Mouse (Mus musculus): ENCODE data around the gene Ccdc92. TPM values are rescaled to one million over a fixed set of nuclear protein-coding genes. Genes with fewer than 3 reads are reported as not detected.

Gene Ccdc92
- polyA plus RNA-seq (2017; shearing (Covaris generic)), result 1 to 10 TPM; 3.1 to 3.7 TPM

DNA sequence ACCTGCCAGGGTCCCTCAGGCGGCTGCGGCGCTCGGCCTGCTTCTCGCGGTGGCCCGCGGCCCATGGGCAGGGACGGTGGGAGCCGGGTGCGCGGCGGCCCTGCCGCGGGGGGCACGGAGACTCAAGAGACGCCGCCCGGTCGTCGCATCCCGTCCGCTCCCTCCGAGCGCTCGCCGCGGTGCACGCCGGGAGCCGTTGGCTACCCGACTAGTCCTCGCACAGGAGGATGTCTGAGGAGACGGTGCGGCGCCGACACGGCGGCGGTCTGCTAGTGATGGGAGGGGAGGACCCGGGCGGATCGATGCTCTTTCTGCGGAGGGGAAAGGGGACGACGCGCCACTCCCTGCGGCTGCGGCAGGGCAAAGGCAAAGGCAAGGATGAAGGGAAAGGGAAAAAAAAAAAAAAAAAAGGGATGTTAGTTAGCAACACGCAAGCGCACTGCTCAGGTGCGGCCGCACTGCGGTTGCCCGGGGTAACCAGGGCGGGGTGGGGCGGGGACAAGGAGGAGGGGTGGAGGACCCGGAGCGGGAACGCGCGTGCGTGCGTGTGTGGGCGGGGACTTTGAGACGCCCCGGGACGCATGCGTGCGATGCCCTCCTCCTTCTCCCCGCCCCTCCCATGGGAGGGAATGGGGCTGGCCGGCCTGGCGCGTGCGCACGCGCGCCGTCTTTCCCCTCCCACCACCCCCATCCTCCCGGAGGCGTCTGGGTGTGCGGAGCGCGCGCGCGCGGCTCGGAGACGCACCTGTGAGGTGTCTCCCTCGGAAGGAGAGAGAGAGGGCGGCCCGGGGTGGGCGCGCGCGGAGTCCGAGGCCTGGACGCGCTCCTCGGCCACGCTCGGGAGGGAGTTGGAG lies at the start of gene Ccdc92, which contains the start of gene Zfp664:
Gene Ccdc92 (minus strand): TSS at position 412 of the 854 bp plus-strand sequence.
Gene Zfp664 (plus strand): TSS at position 679 of the 854 bp plus-strand sequence.
- ATAC-seq, result peak; percentile 74

DNA sequence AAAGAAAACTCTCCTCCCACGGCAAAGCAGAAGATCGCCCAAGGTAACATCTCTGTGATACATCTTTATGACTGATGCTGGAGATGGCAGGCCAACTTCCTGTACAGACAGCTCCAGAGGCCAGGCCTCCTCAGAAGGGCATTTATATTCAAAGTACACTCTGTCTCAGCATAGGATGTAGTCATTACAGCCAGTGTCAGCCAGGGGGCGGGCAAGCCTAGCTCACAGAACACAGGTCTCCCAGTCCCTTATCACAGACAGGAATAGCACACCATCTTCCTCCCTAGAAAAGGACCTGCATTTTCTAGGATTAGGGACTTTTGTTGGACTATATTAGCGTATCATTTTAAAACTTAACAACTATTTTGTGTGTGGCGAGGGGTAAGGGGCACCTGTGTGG lies 46.6 kb upstream of the Ccdc92 start:
- ATAC-seq, result peak; percentile 69

DNA sequence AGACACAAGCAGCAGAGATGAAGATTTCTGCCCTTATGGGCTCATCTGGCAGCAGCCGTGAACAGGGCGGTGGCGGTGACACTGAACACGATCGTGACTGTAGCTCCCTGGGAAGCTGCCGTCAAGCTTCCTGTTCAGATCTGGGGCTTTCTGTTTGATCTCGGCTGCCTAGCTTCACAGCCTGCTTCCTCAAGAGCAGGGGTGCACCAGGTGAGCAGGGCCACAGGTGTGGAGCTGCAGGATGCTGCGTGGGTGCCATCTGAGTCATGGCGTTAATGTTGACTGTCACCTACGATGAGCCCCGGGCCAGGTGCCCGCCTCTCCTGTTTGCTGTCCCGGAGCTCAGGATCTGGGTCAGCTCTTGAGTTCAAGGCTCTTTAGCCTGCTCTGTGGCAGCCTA lies 44.7 kb upstream of the Ccdc92 start:
- ATAC-seq, result peak; percentile 93

DNA sequence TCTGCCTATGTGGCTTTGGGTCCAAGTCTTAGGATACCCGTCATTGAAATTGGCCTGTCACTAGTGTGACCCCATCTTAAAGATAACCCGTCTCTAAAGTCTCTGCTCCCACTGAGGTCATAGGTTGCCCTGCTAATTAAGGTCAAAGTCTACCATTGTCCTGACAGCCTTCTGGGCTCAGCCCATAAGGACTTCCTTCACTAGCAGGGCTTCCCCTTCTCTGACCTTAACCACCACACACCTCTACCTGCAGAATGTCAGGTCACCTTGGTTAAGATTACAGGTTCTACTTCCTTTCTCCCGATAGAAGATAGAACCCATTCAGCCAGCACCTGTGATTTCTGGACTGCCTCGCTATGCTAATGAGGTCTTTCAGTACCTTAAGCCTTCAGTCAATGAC lies 41.6 kb upstream of the Ccdc92 start:
- ATAC-seq, result no peak

DNA sequence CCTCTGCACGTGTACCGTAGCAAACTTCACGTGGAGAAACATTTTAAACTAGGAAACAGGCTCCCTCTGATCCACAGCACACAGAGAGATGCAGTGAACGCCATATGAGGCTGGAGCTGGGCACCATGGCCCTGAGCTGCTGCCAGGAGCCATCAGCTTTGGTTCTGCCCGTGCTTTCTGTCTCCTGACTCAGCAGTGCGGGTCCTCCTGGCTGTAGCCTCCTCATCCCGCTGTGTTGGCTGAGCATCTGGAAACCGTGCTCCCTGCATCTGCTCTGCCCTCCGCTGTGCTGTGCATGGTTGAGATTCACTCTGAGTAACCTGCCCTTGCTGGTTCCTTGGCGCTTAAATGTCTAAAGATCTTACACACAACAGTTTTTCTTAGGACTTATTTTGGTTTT lies 40.0 kb upstream of the Ccdc92 start:
- no peak for ATAC-seq

DNA sequence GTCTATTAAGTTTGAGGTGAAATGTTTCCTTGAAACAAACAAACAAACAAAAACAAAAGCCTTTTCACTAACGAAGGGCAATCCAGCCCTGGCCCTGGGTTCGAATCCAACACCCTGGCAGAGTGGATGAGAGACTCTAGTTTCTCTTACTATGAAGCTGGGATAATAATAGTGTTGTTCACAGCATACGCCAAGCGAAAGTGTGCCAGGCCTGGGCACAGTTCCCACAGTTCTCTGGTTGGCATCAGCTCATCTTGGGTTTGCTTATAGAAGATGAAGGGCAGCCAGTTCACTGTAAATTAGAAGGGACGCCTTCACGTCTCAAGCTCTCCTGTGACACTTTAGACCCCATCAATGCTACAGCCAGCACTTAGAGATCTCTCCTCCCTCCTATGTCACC lies 39.5 kb upstream of the Ccdc92 start:
- no peak for ATAC-seq

DNA sequence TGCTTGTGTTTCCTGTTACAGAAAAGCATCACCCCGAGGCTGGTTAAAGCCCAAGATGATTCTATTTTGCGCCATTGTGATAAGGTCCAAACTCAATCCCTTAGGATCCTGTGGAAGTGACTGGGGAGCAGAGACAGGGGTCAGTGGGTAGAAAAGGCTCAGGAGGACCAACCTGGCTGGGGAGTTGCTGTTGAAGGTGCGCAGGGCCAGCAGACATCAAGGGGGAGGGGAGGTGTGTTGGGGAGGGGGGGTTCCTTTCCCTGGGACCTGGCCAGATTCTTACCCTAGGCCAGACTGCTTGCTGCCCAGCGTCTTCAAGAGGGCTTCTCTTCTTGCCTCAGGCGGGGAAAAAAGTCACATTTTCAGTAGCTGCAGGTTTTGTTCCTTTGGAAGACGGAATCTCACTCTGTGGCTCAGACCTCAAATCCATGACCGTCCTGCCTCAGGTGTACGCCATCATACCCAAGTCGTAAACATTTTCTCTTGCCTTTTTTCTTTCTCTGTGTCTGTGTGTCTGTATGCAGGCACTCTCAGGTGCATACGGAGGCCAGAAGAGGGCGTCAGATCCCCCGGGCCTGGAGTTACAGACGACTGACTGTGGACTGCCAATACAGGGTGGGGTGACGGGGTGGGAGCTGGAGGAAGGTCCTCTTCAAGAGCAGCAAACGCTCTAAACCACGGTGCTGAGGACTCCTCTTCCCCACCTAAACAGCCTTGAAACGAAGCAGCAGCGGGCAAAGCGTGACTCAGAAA lies 38.7 kb upstream of the Ccdc92 start:
- ATAC-seq, result no peak

DNA sequence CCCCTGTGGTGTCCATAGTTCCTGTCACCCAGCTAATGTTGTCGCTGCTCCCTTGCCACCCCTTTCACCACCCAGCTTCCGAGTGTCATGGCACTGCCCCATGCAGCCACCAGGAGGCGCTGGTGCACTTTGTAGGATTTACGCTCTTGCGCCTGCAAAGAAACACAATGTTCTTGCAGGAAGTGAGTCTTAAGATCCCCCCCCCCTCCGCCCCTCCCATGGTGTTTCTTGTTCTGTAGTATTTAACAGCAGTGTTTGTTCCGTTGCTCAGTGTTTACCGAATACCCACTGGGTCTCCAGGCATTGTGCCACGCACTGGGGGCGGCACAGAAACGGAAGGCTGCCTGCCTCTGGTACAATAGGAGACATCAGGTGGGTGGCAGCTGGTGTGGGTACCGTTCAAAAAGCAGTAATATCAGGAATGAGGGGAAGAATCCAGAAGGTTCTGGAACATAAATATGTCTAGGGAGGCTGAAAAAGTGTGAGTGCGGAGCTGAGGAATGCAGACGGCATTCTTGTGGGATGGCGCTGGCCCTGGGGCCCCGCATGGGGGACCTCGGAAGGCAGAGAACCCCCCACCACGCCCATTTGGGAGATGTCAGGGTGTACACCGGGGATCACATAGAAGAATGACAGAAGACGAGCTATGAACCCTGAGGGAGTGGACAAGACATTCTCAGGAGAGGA lies 37.9 kb upstream of the Ccdc92 start:
- peak; percentile 97 for ATAC-seq

DNA sequence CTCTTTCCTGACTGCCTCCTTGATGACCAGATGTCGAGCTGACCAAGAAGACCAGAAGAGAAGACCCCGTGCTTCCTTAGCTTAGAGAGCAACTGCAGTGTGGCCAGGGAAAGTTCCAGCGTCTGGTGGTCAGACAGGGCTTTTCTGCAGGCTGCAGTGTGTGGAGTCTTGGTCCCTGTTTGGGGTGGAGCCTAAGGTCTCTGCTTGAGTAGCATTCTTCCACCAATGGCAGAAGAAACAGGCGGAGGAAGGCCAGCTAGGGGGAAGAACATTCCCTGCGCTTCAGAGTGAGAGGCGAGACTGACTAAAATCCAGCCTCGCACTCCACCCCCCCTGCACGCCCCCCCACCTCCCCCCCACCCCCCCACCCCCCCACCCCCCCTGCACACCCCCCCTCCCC lies 33.9 kb upstream of the Ccdc92 start:
- ATAC-seq, result no peak

DNA sequence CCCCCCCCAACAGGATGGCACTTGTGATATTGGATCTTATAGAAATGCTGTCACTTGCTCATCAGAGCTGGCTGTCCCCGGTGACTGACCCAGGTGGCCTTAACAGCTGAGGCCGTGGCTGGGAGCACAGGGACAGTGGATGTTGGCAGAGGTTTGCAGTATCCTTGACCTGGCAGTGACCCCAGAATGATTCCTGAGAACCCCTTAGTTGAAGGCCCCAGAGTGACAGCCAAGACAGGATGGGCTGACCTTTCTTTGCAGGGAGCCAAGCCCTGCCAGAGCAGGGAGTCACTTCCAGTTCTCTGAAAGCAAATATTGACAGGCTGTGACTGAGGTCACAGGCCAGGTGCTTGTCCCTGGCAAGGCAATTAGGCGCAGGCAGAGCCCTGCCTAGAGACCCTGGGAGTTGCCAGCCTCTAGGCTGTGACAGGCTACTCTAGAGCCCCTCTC lies 29.7 kb upstream of the Ccdc92 start:
- no peak for ATAC-seq

DNA sequence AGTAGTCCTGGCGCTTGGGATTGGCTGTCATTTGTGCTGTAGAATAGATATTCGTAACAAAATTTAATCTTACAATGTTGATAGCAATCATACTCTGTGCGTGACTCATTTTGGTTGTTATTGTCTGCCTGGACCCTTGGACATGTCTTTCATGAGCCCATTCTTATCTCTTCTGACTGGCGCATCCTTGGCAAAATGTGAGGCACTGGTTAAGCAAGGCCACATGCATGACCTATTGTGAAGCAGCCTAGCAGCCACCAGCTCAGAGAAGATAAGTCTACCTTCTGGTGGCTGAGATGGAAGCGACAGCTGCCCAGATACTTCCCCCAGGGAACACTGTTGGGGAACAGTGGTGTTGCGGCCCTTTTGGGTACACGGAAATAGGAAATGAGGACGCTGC lies 26.4 kb upstream of the Ccdc92 start:
- ATAC-seq, result no peak

DNA sequence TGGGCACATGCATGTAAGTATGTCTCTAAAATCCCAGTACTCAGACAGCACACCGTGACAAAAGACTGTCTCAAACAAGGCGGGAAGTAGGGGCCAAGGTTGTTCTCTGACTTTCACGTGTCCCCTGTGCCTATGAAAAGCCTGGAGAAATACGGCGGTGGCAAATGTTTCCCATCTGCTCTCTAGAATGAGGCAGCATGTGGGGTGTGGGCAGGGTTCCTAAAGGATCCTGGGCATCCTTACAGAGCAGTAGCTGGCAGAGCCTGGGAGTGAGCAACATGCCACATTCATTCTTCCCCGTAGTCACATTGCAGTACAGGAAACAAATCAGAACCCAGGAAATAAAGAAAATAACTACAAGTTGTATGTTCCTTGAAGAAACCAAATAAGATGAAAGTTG lies 21.7 kb upstream of the Ccdc92 start:
- no peak for ATAC-seq

DNA sequence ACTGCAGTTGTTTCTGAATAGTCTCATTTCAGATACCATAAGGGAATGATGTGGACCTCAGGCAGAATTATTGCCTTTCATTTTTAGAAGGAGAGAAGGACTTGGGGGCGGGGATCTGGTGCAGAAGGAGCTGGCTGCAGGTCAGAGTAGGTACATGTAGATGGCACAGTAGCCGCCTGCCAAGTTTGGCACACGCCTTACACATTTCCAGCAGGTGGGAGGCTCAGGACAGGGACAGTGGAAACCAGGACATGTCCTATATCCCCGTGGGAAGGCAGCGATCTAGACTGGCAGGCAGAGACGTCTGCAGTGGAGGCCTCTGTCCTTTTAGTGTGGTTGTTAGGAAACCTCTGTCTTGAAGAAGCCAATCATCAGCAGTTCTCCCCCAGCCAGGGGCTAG lies 17.6 kb upstream of the Ccdc92 start:
- ATAC-seq, result no peak

DNA sequence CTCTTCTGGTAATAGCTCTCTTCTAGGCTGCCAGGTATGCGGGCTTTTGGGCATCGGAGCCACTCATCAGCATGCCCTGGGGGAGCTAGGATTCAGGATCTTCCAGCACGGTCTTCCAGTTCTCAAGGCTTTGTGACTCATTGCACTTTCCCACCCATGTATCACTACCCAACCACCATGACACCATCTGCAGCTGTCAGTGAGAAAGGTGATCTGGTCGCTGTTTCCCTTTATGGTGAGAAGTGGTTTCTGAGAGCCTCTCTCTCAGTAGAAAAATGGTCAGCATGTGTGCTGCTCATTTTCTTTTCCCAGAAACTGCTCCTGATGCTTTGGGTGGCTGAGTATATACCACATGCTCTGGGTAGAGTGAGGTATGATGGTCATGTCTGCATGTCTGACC lies 17.0 kb upstream of the Ccdc92 start:
- ATAC-seq, result no peak

DNA sequence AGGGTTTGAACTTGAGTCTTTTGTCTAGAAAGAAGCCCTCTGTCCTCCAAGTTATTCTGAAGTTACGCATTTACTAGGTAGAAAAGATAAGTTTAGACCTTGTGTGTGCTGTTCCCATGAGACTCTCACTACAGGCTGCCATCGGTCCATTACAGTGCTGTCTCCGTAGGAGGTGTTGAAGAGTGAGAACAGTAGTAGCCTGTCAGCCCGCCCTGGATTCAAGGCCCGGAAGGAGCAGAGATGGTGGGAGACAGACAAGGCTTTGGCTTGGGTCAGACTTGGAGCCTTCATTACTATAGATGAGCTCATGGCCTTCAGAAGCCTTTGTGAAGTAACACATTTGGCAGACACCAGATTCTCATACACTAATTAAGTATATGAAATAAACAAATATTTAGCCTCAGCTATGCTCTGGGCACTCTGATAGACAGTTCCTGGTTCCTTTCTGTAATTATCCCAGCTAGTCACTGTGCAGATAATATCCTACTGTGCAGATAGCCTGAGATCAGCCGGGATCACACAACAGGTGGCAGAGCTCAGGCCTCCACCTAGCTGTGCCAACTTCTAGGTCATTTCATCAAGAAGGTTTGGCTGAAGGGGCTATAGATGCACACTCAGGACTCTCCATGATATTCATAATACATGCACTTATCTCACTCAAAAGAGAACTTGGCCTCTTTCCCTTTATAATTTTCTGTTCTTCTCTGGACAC lies 11.8 kb upstream of the Ccdc92 start:
- no peak for ATAC-seq

DNA sequence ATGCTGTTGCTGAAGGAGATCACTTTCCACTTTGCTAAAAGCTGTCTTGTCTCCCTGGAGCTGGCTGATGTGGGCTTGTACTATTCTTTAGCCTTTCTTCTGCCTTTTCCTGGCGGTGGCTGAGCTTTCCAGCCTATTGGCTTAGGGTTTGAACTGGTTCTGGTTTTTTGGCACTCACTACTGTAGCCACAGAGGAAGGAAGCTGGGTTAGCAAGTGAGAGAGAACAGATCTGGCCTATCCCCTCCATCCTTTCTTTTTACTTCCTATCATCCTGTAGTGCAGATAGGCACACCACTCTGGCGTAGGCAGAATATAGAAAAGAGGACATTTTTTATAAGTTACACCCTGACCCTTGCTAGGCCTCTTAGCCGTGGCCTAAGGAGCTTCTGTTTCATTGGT lies 10.9 kb upstream of the Ccdc92 start:
- peak; percentile 45 for ATAC-seq

DNA sequence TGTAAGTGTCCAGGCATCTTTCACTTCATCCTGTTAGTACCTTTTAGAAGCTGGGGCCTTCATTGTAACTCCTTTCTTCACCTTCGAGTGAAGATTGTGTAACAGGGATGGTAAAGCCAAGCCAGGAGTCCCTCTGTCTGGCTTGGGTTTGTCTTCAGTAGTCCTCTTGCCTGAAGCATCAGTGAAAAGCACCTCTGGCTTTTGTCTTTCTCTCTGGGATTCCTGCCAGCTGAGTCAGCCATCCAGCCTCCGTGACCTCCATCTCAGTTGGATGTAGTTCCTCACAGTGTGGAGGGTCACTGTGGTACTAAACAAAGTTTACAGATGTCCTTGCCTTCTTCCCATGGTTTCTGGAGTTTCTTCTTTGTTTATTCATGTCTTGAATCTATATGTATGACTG lies 9.8 kb upstream of the Ccdc92 start:
- no peak for ATAC-seq

DNA sequence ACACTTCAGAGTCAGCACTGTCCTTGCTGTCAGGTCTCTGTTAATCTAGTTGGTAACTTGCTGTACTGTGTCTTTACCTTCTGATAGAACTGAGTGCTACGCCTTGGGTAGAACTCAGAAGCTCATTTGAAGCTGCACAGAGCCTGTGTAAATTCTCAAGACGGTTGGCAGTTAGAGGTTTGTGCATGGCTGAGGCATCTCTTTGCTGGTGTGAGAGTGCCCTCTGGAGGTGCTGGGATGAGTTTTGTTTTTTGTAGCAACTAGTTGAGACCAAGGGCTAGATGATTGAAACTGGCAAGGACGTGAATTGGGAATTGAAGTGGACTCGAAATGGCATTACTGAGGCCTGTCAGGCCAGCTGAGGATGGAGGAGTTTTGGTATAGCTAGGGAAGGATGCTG lies 6.8 kb upstream of the Ccdc92 start:
- ATAC-seq, result no peak

DNA sequence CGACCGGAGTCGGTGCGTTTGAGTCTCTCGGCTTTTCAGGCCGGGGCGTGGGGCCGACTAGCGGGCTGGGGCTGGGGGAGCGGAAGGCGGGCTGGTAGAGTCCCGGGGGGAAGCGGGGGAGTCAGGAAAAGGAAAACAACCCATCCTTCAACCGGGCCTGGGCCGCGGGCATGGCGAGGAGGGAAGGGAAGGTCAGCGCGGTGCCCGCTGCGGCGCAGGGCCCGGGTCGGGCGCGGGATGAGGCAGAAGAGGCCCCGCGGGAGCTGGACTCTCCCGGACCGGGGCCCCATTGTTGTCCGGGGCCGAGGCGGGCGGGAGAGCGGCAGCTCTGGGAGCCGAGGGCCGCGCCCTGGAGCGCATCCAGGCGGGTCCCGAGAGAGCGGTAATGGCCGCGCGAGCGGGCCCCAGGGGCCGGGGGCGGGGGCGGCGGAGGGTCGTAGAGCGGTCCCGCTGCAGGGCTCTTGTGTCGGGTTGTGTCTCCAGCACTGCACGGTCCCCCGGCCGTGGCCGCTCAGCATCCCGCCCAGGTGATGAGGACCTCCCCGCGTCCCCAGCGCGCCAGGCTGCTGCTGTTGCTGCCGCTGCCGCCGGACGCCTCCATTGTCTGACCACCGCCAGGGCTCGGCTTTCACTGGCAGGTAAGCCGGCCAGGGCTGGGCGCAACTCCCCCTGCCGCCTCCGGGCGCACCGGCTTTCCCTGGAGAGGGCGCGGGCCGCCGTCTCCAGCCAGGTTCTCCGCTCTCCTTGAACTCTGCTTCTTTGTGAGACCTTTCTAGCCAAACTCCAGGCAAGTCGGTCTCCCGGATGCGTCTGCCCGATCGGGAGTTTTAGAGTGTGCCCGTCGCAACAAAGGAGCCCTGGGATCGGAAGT lies 882 bp upstream of the Ccdc92 start:
- peak; percentile 19 for ATAC-seq

DNA sequence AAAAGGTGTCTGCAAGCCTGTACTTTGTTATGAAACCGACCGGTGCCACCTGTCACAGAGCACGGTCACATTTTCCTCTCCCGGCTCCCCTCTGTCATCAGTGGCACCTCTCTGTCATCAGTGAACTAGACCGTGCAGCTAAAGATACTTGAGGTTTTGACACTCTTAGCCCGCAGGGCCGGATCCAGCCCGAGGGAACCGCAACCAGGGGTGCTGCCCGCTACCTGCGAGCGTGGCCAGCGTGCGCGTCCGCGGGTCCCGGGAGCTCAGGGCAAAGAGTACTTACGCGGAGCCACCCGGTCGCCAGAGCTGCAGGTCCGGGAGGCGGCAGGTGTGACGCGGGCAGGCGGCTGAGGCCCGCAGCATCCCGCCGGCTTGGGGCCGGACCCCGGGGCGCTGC lies 761 bp downstream of the Ccdc92 start:
- peak; percentile 46 for ATAC-seq

DNA sequence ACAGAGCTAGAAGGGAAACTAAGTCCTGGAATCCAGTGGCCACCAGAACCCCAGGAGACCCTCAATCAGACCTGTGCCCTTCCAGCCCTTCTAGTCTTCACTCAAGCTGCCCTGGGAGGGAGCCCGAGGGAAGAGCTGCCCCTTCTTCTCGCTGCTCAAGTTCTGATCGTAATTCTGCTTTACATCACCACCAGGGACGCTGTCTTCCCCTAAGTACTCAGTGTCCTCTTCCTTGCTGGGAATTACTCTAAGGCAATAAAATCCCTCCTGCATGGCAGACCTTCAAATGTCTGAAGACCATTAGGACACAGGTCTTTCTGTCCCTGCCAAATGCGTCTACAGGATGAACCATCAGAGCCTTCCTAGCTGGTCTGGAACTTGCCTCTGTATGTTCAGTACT lies 2.2 kb downstream of the Ccdc92 start:
- no peak for ATAC-seq

DNA sequence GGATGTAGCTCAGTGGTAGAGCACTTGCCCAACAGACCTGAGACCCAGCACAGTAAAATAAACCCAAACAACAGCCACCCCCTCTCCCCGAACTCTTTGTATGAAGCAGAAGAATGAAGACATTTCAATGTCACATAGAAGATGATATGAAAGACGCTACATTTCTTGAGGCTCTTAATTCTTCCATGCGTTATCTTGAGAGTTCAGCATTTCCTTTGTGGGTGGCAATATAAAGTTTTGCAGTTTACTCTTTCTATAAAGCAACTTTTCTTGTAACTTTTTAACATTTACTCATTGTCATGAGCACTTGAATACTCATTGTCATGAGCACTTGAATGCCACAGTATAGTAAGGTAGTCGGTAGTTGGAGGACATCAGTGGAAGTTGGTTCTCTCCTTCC lies 8.0 kb downstream of the Ccdc92 start:
- ATAC-seq, result no peak
